Mouse (Mus musculus): Measurements from ENCODE around the gene Rdh12.

The Rdh12 gene

GRCm38 (mm10) chr12:79253294-79254053 is 44.8 kb downstream of the Rdh12 start:
- DNase-seq (ENCODE audit: low spot score in 2 of 2), result no peak

GRCm38 (mm10) chr12:79254975-79255374 is 46.3 kb downstream of the Rdh12 start:
- no peak for DNase-seq (ENCODE audit: low spot score in 2 of 2)

- DNase-seq (ENCODE audit: low spot score in 2 of 2), result no peak
Observed at GRCm38 (mm10) chr12:79260154-79260553, 51.4 kb downstream of the Rdh12 start.

GRCm38 (mm10) chr12:79261035-79261434 is 52.3 kb downstream of the Rdh12 start:
- peak in 1 of 2 experiments; percentile 55 for DNase-seq (ENCODE audit: low spot score in 2 of 2)
